Mouse (Mus musculus) Patski (cell line): ENCODE measurements around the gene Ank3. TPM values are rescaled to one million over a fixed set of nuclear protein-coding genes. Genes with fewer than 3 reads are reported as not detected.

Experiments used
- ATAC-seq: fragments of 100-300 bp; one replicate; pipeline ENCODE4 v1.8.0; 2021
- CTCF ChIA-PET: fragments of 350-600 bp; sonication (Branson Sonifier 250); formaldehyde crosslinking; loops from one replicate; lab custom pipeline; 2022; ENCODE audit warnings: inconsistent platforms; lab: Charles Lee
- POLR2A ChIA-PET: fragments of 350-600 bp; sonication (Branson Sonifier 250); formaldehyde crosslinking; loops from one replicate; lab custom pipeline; 2022; ENCODE audit warnings: antibody characterized with exemption, inconsistent platforms; lab: Charles Lee
- DNase-seq: peaks from one replicate; pipeline ENCODE4 v3.0.0-alpha.2; 2011; ENCODE audit warnings: low read depth, low spot score
- H3K27me3 ChIP-seq: fragments of 371-371 bp; one replicate; pipeline ENCODE4 v1.5.1; 2021
- CTCF ChIP-seq: fragments of 100-300 bp; IDR thresholded peaks from one replicate; pipeline ENCODE4 v1.5.1; 2021
- in situ Hi-C: fragments of 300-500 bp; cut with MboI; formaldehyde crosslinking; loops from 3 replicates; pipeline ENCODE4 v1.11.1; 2018; ENCODE audit warnings: low pct_unique_long_range_greater_than_20kb, mixed read lengths
- polyA plus RNA-seq: library from polyadenylated mRNA; unstranded; gene quantifications from one replicate; pipeline ENCODE4 v1.2.3, GENCODE M21; 2021

The Ank3 gene
- polyA plus RNA-seq, 1 experiment from 2014 or later = 83.2 TPM

DNA sequence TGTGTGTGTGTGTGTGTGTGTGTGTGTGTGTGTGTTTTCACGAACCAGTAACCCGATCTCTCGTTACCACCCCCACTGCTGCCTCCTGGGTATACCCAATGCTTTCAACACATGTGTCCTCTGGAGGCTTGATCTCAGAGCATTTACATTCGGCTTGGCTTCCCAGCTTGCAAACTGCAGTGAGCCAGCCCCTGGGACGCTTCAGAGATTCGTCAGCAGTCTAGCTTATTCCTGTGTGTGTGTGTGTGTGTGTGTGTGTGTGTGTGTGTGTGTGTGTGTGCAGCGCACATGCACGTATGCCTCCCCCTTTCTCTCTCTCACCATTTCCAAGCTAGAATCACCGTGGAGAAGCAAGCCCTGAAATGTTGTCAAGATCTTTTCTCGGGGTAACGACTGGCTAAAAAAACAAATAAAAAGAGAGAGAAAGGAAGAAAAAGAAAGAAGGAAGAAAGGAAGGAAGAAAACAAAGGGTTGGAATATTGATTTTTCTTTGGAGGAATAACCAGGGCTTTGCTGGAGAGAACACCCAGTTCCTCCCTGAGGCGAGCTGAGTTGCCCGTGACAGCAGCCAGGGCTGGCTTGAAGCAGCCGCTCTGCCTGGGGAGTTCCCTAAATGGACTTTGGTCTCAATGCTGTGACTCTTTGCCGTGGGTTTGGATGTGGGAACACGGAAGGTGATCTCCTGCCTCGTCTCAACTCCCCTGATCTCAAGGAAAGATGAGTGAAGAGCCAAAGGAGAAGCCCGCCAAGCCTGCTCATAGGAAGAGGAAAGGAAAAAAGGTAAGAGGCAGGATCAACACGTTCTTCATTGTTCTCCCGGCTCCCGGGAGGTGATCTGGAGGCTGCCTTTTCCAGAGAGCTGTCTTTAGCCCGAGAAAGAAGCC lies 135.2 kb downstream of the Ank3 start:
- CTCF ChIA-PET = interaction anchor here (0.8 to 3.7 kb wide), 8 partner anchors 8 to 121 kb away, joined by 3 to 12 read pairs (median 3); no protein-coding TSS in a partner anchor
- in situ Hi-C loops = no loop called here

DNA sequence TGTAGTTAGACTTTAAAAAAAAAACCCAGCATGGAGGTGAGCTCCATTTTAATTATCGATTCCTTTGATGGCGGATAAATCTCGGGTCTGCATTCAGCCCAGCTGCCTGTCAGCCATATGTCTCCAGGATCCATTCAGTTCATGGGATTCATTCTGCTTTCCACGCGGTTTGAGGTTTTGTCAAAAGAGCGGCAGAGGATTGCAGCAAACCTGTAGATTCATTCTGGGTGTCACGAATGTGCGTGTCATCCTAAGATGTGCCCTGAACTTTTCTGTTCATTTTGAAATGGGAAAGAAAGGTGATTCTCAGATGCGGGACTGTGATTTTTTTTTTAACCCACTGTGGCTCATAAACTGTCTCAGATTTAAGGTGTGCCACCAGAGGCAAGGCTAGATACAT lies 136.1 kb downstream of the Ank3 start:
- ATAC-seq (no peak), DNase-seq (no peak)
- no peaks in the 10 kb centered on the region for H3K27me3 ChIP-seq
- CTCF ChIA-PET = interaction anchor here (0.7 to 3.7 kb wide), 7 partner anchors 8 to 122 kb away, joined by 3 to 12 read pairs (median 3); no protein-coding TSS in a partner anchor
- in situ Hi-C loops = no loop called here
- no peak for TF ChIP-seq CTCF
- POLR2A ChIA-PET = interaction anchor here (1.0 kb wide), 2 partner anchors 12 to 15 kb away, joined by 3 to 4 read pairs; no protein-coding TSS in a partner anchor

More for the DNA sequence above, 135.2 kb downstream of the Ank3 start:
- ATAC-seq = peak; percentile 55
- no peak for TF ChIP-seq CTCF
- no peak for DNase-seq
- H3K27me3 ChIP-seq = no peaks in the 10 kb centered on the region
- POLR2A ChIA-PET = interaction anchor here (1.0 kb wide), 2 partner anchors 11 to 14 kb away, joined by 3 to 4 read pairs; no protein-coding TSS in a partner anchor

DNA sequence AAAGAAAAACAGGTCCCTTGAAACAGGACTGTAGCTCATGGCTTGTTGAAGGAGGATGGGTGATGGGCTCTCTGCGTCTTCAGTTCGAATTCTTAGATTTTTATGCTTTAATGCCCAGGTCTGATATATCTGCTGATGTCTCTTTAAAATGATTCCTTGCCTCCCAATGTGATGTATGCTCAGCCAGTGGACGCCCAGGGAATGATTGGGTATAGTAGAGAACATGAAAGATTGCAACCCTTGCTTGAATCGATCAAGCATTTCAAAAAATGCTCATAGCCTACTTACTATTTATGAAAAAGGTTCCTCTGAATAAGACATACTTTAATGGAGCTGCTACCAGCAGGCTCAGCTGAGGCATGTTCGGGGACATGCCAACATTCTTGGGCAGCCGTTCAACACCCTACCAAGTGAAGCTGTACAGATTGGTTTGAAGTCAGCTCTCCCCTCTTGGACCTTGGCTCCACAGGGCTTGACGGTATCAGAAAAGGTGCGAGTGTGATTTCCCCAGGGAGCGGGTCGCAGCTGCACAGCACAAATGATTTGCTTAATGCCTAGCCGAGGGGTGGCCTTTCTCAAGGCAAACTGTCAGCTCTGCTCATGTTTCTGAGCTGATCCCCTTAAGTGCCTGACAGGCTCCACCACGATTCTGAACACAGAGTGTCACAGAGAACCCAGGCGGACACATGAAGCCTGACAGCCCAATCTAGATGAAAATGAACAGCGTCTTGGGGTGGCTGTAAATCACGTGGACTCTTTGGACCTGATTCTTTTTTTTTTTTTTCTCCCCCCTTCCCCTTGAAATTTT lies 136.8 kb downstream of the Ank3 start:
- DNase-seq (no peak), ATAC-seq (peak; percentile 24)
- TF ChIP-seq CTCF = no peak
- POLR2A ChIA-PET = interaction anchor here (1.0 kb wide), 3 partner anchors 13 to 18 kb away, joined by 3 to 4 read pairs (median 3); no protein-coding TSS in a partner anchor
- in situ Hi-C loops = no loop called here
- H3K27me3 ChIP-seq = no peaks in the 10 kb centered on the region
- CTCF ChIA-PET = interaction anchor here (0.7 to 1.8 kb wide), 8 partner anchors 7 to 121 kb away, joined by 3 to 7 read pairs (median 3); no protein-coding TSS in a partner anchor

DNA sequence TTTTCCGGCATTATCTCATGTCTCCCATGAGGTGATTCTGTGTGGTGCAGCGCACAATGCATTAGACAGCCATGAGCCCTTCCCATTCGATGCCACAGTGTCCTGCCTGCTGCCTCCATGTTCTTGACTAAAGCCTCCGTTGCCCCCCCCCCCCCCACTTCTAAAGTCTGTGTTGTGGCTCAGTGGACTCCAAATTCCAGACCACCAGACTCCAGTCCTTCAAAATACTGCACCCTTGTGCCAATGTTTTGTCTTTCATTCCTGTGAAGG lies 137.3 kb downstream of the Ank3 start:
- no peak for DNase-seq
- ATAC-seq = no peak
- TF ChIP-seq CTCF = no peak
- in situ Hi-C loops = no loop called here
- H3K27me3 ChIP-seq = no peaks in the 10 kb centered on the region
- ChIA-PET CTCF (interaction anchor here (0.7 to 1.8 kb wide), 2 partner anchors 13 to 82 kb away, joined by 3 to 6 read pairs; no protein-coding TSS in a partner anchor), POLR2A (interaction anchor here (0.9 to 1.0 kb wide), 2 partner anchors 17 to 116 kb away, joined by 3 read pairs; no protein-coding TSS in a partner anchor)

GRCm38 (mm10) chr10:69536372-69537075 lies 138.0 kb downstream of the Ank3 start:
- ChIA-PET POLR2A (interaction anchor here (0.7 to 1.0 kb wide), 3 partner anchors 13 to 116 kb away, joined by 3 to 4 read pairs (median 3); no protein-coding TSS in a partner anchor), CTCF (interaction anchor here (1.8 kb wide), 1 partner anchor 14 kb away, joined by 6 read pairs; no protein-coding TSS in a partner anchor)
- no peak for DNase-seq
- in situ Hi-C loops = no loop called here
- ATAC-seq = no peak
- TF ChIP-seq CTCF = no peak
- no peaks in the 10 kb centered on the region for H3K27me3 ChIP-seq

GRCm38 (mm10) chr10:69538236-69538635 lies 139.7 kb downstream of the Ank3 start:
- no peak for ATAC-seq
- H3K27me3 ChIP-seq = no peaks in the 10 kb centered on the region
- POLR2A ChIA-PET = no interaction called here
- in situ Hi-C loops = no loop called here
- TF ChIP-seq CTCF = no peak
- CTCF ChIA-PET = no interaction called here
- no peak for DNase-seq

DNA sequence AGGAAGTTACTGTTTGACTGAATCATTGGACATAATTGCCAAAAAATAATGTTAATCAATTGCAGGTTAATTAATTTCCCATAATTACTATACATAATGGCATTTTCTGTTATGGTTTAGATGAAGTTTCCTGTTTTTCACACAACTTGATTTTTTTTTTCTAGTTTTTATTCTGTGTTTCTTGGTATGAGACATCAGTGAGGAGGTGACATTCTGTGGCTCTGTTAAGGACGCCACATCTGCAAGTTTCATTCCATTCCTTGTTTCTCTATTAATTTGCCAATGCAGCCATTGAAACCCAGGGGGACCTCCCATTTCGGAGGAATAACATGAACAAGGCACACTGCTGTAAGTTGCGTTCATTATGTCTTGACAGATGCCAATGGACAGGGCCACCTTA lies 143.9 kb downstream of the Ank3 start:
- ATAC-seq = no peak
- in situ Hi-C loops = no loop called here
- TF ChIP-seq CTCF = no peak
- no peaks in the 10 kb centered on the region for H3K27me3 ChIP-seq
- no peak for DNase-seq
- CTCF ChIA-PET = interaction anchor here (0.9 kb wide), 2 partner anchors 8 to 14 kb away, joined by 3 read pairs; no protein-coding TSS in a partner anchor
- POLR2A ChIA-PET = interaction anchor here (0.6 kb wide), 1 partner anchor 103 kb away, joined by 3 read pairs; no protein-coding TSS in a partner anchor

- no peak for TF ChIP-seq CTCF
- DNase-seq = no peak
- H3K27me3 ChIP-seq = no peaks in the 10 kb centered on the region
- in situ Hi-C loops = no loop called here
- ChIA-PET CTCF (interaction anchor here (1.6 kb wide), 1 partner anchor 11 kb away, joined by 4 read pairs; no protein-coding TSS in a partner anchor), POLR2A (no interaction called here)
- no peak for ATAC-seq
Observed at GRCm38 (mm10) chr10:69543876-69544620, 145.5 kb downstream of the Ank3 start.

DNA sequence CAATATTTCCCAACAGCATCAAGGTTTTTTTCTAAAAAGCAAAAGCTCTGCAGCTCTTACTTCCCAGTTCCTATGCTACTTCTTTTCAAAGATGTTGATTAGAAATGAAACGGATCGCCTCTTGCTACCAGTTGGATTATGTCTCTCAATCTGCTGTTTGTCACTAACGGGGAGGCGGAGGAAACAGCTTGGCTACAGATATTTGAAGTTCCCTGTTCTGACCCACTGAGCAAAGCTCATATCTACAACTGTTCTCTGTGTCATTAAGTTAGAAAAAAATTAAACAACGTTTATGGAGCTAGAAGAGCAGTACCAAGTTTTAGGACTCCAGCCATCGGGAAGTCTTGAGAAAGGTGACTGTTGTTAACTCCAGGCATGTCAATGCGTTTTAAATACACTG lies 146.1 kb downstream of the Ank3 start:
- ChIA-PET CTCF (interaction anchor here (1.6 kb wide), 1 partner anchor 12 kb away, joined by 4 read pairs; no protein-coding TSS in a partner anchor), POLR2A (no interaction called here)
- no peaks in the 10 kb centered on the region for H3K27me3 ChIP-seq
- ATAC-seq (no peak), DNase-seq (no peak)
- no peak for TF ChIP-seq CTCF
- in situ Hi-C loops = no loop called here
